Mouse (Mus musculus): ENCODE measurements around the gene Ptpdc1. TPM values are rescaled to one million over a fixed set of nuclear protein-coding genes. Genes with fewer than 3 reads are reported as not detected.

Gene Ptpdc1
- 10 to 100 TPM; 23.5 to 28.9 TPM for total RNA-seq (2021)

DNA sequence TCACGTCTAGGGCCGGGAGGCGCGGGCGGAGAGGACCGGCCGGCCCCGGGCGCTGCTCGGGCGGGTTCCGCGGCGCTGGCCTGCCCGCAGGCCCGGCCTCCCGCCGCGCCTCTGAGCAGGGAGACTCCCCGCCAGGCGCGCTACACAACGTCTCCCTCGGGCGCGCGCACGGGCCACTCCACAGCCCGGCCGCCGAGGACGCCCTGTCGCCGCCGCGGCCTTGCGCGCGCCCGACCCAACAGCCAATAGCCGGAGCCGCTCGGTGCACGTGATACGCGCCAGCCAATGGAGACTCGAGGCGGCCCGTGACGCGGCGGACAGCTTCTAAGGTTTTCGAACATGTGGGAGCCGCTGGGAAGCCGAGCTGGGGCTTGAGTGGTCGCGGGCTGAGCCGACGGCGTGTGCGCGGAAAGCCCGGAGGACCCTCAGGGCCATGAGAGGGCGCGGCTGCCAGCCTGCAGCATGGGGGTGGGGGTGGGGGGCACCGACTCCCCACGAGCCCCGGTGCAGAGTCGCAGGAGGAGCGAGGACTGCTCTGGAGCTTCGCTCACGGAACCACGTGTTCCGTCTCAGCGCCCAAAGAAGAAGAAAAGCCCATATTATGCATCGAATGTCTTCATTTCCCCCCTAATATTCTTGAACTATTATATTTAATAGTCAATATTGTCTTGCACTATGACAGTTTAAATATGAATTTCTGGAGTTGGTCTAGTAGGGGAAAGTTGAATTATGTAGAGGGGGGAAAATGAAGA, at the start of gene Ptpdc1:
Gene Ptpdc1, minus strand, starts transcription at position 232 of the 752 bp plus-strand sequence.
- peak; percentile 98 for DNase-seq (ENCODE audit: low spot score in 2 of 2)
- intact Hi-C loops (cut with DNase I), result no loop called here

DNA sequence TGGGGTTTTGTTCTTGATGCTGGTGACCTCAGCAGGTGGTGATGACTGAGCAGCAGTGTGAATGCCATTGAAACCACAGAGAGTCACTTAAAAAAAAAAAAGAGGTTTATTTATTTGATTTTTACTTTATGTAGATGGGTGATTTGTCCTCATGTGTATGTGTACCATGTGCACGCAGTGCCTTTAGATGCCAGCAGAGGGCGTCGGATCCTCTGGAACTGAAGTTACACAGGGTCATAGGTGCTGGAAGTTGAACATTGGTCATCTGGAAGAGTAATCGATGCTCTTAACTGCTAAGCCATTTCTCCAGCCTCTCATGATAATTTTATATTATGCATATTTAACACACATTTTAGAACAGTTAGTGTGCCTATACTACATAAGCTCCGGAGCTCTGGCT, 49.1 kb upstream of the Ptpdc1 start:
- no peak for DNase-seq (ENCODE audit: low spot score in 2 of 2)
- intact Hi-C loops (cut with DNase I), result loop anchor here (5.0 kb wide), 1 partner anchor 113 kb away; no protein-coding TSS in a partner anchor

DNA sequence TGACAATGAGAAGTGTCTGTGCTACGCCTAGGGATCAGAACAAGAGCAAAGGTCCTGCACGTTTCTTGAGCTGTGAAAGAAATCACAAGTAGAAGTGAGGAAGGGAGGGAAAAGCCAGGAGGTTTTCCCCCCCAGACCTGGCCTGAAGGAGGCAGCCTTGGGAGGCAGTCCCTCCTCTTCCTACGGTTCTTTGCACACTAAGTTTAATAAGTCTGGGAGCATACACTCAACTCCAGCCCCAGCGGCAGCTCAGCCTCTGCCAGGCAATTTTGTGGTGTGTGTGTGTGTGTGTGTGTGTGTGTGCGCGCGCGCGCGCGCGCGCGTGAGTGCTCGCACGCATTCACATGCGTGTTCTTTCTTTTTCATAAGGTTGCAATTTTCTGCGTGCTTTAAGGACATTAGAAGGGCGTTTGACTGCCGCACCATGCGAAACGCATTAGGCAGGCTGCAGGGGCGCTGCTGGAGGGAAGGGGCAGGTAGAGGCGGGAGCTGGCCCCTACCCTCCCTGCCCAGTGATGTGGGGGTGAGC, 46.9 kb upstream of the Ptpdc1 start:
- DNase-seq (ENCODE audit: low spot score in 2 of 2), result no peak
- intact Hi-C loops (cut with DNase I), result loop anchor here (5.0 kb wide), 1 partner anchor 115 kb away; no protein-coding TSS in a partner anchor

DNA sequence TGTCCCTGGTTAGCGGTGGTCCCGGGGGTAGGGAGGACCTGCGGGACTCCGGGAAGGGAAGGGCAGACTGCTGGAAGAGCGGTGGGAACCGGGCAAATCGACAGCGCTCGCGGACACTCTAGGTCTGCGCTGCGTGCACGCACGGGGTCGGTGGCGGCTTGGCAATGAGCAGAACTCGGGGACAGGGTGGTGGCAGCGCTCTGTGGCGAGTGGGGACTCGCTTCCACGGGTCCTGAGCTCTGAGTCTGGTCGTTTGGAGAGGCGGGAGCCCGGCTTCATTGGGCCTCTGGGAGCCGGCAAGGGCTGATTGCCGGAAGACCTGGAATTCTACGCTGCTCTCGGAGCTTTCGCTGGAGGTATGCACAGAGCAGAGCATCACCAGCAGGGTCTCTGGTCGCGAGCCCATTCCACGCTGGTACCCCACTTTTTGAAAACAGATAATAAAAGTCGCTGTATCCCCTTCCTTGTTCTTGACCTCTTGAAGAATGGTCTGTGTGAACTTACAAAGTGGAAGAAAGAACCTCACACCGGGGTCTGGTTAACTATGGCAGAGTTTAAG, 43.6 kb upstream of the Ptpdc1 start:
- intact Hi-C loops (cut with DNase I), result no loop called here
- DNase-seq (ENCODE audit: low spot score in 2 of 2), result peak in 1 of 2 experiments; percentile 11

DNA sequence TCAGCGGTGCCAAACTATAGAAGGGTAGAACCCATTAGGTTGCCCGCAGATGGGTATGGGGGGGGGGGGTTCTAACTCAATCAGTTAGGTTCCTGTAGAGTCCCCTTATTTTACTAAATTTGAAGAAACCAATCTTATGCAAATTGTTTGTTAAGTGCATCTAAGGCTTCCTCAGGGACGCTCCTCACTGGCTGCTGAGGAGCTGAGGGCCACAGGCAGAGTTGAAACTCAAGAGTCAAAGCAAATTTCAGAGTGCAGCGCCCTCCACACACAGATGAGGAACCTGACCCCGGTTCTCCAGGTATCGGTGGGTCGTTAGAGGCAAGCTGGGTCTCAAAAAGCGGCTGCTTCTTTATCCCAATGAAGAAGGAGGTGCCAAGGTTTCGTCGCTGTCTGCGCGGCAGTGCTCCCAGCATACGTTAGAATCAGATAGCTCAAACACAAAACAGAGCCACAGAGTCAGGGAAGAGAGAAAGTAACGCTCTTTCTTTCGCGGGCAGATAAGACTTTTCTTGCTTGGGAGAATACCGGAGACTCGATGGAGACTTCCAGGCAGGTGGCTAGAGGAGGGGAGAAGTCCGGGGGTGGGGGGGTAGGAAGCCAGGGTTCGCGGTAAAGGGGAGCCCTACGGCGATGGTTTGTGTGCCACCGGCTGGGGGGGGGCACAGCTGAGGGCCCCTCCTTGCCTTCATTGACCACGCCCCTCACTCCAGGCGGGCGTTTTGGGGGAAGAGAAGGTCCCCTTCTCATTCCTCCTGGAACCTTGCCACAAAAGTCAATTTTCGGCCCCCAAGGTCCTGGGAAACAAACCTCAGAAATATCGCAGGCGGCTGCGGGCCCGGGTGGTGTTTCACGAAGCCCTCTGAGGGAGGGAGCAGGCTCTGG, 42.9 kb upstream of the Ptpdc1 start:
- intact Hi-C loops (cut with DNase I), result no loop called here
- no peak for DNase-seq (ENCODE audit: low spot score in 2 of 2)

DNA sequence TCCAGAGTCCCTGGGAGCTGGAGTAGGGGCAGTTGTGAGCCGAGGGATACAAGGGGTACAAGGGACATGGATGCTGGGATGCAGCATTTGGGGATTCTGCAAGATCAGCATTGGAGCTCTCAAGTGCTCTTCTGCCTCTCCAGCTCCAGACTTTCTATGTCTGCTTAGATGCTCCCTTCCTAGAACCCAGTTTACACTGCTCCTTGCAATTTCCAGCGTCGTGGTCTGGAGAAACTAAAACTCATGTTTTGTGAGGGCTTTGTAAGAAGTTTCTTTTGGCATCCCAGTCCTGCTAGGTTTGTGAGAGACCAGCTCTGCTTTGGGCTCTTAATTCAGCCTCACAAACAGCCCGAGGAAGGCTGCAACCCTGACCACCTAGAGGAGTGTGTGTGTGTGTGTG, 42.0 kb upstream of the Ptpdc1 start:
- intact Hi-C loops (cut with DNase I), result no loop called here
- DNase-seq (ENCODE audit: low spot score in 2 of 2), result no peak

DNA sequence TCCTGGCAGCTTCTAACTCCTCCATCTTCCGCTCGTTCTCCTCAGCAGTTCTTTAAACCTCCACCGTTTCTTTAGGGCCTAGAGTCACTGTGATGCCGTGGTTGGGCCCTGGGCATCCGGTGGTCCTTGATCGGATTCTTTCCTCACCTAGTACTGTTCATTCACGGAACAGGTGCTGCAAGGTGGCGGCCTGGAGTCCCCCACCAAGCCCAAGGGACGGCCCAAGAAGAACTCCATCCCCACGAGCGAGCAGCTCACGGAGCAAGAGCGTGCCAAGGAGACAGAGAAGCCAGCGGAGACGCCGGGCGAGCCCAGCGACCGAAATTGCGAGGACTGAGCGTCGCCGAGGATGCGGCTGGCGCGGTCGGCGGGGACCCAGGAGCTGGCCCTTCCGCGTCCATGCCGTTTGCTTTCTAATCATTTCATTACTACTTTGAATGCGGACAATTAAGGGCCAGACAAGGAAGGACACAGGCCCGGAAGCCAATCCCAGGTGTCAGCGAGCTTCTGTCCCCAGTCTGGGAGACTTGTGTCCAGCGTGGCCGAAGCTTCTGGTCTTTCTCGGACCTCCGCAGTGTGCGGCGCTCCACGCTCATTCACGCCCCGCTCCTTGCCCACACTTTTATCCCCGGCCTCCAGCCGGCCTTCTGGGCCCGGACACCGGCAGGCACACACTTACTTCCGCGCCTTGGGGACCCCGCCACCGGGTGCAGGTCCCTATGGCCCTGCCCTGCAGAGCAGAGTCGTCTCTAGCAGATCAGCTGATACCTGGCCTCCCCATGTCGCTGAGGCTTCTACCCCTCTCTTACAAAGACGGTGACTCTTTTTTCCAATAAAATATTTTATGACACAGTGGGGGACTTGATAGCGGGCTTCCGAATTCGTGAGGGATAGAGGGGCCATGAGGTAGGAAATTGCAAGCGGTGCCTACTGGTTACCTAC, 40.5 kb upstream of the Ptpdc1 start:
- intact Hi-C loops (cut with DNase I), result no loop called here
- no peak for DNase-seq (ENCODE audit: low spot score in 2 of 2)

DNA sequence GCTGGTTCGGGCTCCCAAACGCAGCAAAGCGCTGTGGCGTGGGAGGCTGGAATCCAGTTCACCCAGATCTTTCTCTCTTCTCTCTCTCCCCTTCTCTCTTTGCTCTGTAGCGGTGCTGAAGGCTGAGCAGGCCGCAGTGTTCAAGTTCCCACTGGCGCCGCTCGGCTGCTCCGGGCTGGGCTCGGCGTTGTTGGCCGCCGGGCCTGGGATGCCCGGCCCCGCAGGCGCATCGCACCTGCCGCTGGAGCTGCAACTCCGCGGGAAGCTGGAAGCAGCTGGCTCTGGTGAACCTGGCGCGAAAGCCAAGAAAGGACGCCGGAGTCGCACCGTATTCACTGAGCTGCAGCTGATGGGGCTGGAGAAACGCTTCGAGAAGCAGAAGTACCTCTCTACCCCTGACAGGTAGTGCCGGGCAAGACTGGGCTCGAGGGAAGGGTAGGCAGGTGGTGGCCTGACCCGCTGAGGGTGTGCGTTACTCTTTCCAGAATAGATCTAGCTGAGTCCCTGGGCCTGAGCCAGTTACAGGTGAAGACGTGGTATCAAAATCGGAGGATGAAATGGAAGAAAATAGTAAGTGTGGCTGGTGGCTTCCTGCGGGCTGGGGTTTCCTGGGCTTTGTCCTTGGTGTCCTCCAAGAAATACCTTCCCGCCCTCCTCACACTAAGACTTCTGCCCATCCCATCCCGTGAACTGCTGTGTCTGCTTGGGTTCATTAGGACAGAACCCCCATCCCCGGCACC, 39.6 kb upstream of the Ptpdc1 start:
- intact Hi-C loops (cut with DNase I), result no loop called here
- DNase-seq (ENCODE audit: low spot score in 2 of 2), result peak; percentile 11 to 15

DNA sequence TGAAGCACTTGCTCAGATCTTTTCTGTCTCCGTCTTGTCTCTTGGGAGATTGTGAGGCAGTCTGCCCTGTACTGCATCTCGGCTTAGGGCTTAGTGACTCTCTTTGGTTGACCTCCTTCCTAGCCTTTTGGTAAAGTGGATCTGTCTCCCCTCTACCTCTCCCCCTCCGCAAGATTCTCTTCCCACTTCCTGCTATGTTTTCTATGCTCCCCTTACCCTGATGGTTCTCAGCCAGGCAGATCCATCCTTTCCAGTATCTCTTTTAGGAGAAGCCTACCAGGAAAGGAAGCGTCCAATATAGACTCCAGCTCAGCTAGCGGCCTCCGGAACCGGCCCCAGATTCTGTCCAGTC, 38.5 kb upstream of the Ptpdc1 start:
- no peak for DNase-seq (ENCODE audit: low spot score in 2 of 2)
- intact Hi-C loops (cut with DNase I), result no loop called here

DNA sequence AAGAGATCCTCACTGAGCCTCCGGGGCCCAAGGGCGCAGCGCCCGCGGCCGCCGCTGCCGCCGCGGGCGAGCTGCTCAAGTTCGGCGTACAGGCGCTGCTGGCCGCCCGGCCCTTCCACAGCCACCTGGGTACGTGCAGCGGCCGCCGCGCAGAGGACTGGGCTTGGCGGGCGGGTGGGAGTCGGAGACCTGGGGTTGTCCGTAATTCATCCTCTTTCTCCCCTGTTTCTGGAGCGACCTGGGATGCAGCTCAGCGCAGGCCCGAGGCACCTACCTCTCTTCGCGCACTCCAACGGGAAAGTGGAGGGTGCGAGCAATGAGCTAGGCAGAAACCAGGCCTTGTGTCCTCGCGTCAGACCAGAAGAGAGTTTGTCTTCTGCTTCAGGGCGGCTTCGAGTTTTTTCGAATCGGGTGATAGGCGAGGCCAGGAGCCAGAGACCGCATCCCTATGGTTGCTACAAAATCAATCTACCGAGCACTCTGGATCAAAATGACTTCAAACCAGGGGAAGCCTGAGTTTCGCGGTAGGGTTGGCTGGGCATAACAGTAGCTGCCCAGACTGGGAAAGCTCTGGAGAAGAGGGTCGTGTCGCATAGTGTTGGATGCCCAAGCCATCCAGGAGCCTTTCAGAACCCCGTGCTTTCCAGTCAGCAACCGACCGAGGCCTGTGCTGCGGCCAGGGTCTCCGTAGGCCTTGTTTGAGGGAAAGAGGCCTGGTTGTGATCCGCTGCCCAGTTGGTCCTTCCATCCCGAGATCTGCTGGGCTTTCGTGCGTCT, 37.9 kb upstream of the Ptpdc1 start:
- peak in 1 of 2 experiments; percentile 23 for DNase-seq (ENCODE audit: low spot score in 2 of 2)
- intact Hi-C loops (cut with DNase I), result no loop called here

DNA sequence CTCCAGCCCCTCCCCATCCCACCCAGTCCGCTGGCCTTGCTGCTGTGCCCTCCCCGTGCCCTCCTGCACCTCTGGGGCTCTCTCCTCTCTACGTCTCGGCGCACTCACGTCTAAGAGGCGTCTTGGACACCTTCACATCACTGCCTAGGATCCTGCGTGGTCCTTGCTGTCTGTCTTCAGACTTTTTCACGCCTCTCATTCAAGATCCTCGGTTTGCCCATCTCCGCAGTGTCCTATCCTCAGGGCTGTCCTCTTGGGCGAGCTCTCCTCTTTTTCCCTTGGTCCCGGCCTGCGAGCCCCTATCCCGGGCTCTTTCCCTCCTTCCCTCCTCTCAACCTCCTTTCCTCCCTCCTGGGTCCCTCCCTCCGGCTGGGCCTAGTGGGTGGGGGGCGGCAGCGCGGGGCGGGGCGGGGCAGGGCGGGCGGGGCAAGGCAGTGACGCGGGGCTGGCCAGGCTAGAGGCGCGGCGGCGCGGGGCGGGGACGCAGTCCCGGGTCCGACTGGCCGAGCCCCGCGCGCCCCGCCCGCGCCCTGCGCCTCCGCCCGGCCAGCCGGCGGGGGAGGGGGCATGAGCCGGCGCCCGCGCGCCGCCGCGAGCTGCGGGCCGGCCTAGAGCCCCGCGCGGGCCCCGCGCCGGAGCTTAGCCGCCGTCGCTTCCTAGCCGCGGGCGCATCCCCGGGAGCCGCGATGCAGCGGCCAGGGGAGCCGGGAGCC, 37.1 kb upstream of the Ptpdc1 start, which contains the start of gene Barx1:
Gene Barx1, plus strand, starts transcription at position 568 of the 713 bp plus-strand sequence.
- intact Hi-C loops (cut with DNase I), result no loop called here
- DNase-seq (ENCODE audit: low spot score in 2 of 2), result no peak

DNA sequence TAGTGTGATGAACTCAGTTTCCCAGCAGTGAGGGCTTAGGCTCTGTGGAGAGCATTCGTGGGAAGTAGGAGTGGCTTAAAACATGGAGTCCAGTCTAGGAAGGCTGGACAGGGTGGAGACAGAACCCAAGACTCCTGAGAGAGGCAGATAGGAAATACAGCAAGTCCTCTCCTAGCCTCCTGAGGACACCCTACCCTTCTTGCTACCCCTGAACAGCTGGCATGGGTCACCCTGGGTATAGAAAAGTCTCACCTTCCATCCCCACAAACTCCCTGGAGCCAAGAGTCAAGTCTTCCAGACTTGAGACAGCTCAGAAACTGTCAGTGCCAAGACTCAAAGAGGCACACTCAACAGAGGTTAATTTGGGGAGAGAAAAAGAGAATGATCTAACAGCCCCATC, 36.1 kb upstream of the Ptpdc1 start:
- DNase-seq (ENCODE audit: low spot score in 2 of 2), result no peak
- intact Hi-C loops (cut with DNase I), result no loop called here

DNA sequence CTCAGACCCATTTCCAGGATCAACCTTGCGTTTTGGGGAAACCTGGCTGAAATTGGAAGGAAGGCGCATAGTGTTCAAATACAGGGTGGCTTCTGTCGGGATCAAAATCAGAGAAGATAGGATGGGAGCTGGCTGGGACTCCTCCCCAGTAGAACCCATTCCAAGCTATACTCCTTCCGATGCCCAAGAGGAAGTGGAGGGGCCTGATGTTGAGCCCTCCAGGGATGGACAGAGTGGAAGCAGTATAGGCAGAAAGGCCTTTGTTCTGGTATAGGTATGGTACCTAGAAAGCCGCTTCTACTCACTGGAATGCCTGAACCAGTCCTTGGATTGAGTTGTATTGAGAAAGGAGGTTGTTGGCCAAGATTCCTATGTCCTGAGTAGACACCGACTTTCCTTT, 35.3 kb upstream of the Ptpdc1 start:
- no peak for DNase-seq (ENCODE audit: low spot score in 2 of 2)
- intact Hi-C loops (cut with DNase I), result no loop called here

DNA sequence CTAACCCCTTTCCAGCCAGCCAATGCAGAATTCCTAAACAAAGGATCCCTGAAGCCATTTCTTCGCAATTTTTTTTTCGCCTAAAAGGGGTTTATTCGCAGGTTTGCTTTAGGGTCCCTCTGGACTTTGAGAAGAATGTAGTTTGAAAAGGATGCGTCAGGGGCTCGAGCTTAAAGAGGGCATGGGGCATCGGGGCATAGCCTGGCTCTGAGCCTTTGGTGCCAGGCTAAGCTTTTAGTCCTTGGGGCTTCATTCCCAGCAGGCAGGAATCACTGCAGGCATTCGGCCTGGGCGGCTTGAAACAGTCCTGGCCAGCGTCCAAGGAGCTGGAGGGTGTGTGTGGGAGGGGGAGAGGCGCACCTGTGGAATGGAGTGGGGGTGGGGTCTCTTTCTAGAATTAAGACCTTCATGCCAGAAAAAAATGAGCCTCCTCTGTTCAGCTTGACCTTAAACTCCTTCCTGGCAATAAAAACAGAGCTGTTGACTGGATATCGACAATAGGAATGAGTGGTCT, 34.8 kb upstream of the Ptpdc1 start:
- DNase-seq (ENCODE audit: low spot score in 2 of 2), result no peak
- intact Hi-C loops (cut with DNase I), result no loop called here

DNA sequence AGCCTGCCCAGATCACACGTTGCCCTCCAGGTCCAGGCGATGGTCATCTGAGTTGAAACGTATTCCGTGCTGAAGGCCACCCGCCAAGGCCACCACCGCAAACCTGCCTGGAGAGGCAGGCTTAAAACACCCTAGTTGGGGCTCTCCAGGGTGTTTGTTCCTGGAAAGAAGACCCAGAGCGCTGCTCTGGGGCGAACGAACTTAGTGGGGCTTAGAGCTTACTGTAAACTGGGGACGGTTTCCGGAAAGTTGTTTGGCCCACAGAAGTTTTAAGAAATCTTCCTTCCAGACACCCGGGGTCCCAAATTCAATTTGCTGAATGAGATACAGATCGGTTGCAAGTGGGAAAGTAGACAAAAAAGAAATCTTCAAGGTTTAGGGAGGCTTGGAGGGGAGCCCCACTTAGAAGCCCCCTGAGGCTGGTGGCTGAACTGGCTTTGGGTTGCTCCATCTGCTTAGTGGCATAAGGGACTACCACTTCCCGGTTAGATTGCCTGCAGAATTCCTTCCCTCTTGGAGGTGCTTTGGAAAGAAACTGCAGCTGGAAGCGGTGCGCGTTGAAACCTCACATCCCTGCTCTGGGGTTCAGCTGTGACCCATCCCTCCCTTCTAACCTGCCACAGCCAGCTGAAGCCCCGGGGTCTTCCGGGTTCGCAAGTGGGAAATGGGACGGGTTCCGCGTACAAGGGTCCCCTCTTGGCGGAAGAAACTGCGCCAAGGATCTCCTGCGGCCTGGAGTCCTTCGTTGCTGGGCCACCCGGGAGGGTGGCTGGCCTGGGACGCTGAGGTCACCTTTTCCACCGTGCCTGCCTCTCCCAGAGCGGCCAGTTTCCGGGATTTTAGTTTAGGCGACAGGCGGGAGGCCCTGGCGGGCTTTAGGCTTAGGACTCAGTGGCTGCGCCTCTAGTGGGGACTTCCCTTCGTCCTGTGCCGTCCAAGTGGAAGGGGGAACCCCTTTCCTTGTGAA, 34.1 kb upstream of the Ptpdc1 start:
- intact Hi-C loops (cut with DNase I), result loop anchor here (5.0 kb wide), 2 partner anchors 338 to 513 kb away; no protein-coding TSS in a partner anchor
- DNase-seq (ENCODE audit: low spot score in 2 of 2), result peak; percentile 5 to 12

All from left cerebral cortex, postnatal 36 days (tissue).